Mouse (Mus musculus) testis, adult 2 months (tissue): ENCODE results near the gene Aff3. TPM values are rescaled to one million over a fixed set of nuclear protein-coding genes. Genes with fewer than 3 reads are reported as not detected.

Experiments
- H3K27ac ChIP-seq: fragments of 200-500 bp; 2 replicates; pipeline ENCODE4 v1.5.1; 2012; ENCODE audit warnings: low read depth, low read length; ENCODE audit not compliant: control insufficient read depth, insufficient read depth
- H3K27me3 ChIP-seq: fragments of 200-500 bp; 2 replicates; pipeline ENCODE4 v1.6.1; 2012; ENCODE audit warnings: mild to moderate bottlenecking, low read length, moderate library complexity; ENCODE audit not compliant: control insufficient read depth, insufficient read depth
- H3K36me3 ChIP-seq: fragments of 200-500 bp; 2 replicates; pipeline ENCODE4 v1.6.1; 2012; ENCODE audit warnings: mild to moderate bottlenecking, low read length; ENCODE audit not compliant: control insufficient read depth, insufficient read depth
- H3K4me1 ChIP-seq: fragments of 200-500 bp; 2 replicates; pipeline ENCODE4 v1.6.1; 2012; ENCODE audit warnings: low read length; ENCODE audit not compliant: control insufficient read depth, insufficient read depth
- H3K4me3 ChIP-seq: fragments of 200-500 bp; 2 replicates; pipeline ENCODE4 v1.5.1; 2012; ENCODE audit warnings: low read depth, mild to moderate bottlenecking, low read length, moderate library complexity, mixed read lengths; ENCODE audit not compliant: control insufficient read depth
- CTCF ChIP-seq: fragments of 200-500 bp; IDR thresholded peaks from 2 replicates; pipeline ENCODE4 v1.5.1; 2012; ENCODE audit warnings: low read depth, mild to moderate bottlenecking, inconsistent platforms, low read length, moderate library complexity; ENCODE audit not compliant: control insufficient read depth, insufficient read depth, insufficient replicate concordance
- POLR2A ChIP-seq: fragments of 200-500 bp; IDR thresholded peaks from 2 replicates; pipeline ENCODE4 v1.6.1; 2012; ENCODE audit warnings: low read depth, mild to moderate bottlenecking, inconsistent platforms, low read length, moderate library complexity; ENCODE audit not compliant: control insufficient read depth
- polyA plus RNA-seq: library from polyadenylated mRNA; depleted of rRNA; stranded (reverse); fragments of >200 nt; gene quantifications from 2 replicates; pipeline ENCODE4 v1.2.3, GENCODE M21; 2012

The Aff3 gene
- polyA plus RNA-seq, 1 experiment: 8.1 TPM

GRCm38 (mm10) chr1:38384457-38385121 is 280.2 kb downstream of the Aff3 start:
- H3K4me3 ChIP-seq: no peak overlapping the region
- no peaks in the 10 kb centered on the region for H3K36me3 ChIP-seq
- H3K27me3 ChIP-seq: no peaks in the 10 kb centered on the region
- no peak overlapping the region for H3K27ac ChIP-seq
- H3K4me1 ChIP-seq: no peaks in the 10 kb centered on the region
- TF ChIP-seq CTCF (no peak), POLR2A (no peak)

DNA sequence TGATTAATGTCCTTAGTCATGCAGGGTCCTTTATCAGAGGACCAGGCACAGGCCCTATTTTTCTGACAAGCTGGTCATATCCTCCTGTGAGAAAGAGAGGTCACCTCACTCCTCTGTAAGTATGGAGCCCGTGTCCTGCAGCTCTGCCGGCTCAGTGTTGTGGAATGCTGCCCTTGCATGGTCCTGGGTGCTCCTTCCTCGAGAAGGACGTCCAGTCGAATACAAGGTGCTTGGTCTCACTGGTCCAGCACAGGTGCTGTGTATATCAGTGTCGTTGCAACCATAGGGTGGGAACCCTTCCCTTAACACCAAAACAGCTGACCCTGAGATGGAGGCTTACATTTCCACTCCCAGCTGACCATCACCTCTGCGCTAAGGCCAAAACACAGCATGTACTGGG is 280.7 kb downstream of the Aff3 start:
- Histone ChIP-seq H3K27ac (no peak overlapping the region), H3K36me3 (no peaks in the 10 kb centered on the region), H3K4me1 (no peaks in the 10 kb centered on the region), H3K27me3 (no peaks in the 10 kb centered on the region), H3K4me3 (no peak overlapping the region)
- TF ChIP-seq CTCF: no peak
- no peak for TF ChIP-seq POLR2A

DNA sequence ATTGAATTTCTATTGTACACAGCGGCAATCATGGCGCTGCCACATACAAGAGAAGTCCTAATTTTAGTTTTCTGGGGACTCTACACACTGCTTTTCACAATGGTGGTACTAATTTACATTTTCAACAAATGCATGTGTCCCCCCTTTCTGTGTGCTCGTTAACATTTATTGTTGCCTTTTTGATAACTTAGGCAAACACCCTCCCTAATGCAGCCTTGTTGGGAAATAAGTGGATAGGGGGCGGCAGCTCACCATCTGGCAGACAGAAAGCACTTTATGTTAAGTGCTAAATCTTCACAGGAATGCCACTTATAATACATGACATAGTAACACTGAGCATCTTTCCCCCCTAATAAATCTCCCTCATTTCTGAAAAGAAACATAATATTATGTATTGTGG is 282.1 kb downstream of the Aff3 start:
- no peak for TF ChIP-seq CTCF
- TF ChIP-seq POLR2A: no peak
- H3K27me3 ChIP-seq: no peaks in the 10 kb centered on the region
- no peak overlapping the region for H3K4me3 ChIP-seq

DNA sequence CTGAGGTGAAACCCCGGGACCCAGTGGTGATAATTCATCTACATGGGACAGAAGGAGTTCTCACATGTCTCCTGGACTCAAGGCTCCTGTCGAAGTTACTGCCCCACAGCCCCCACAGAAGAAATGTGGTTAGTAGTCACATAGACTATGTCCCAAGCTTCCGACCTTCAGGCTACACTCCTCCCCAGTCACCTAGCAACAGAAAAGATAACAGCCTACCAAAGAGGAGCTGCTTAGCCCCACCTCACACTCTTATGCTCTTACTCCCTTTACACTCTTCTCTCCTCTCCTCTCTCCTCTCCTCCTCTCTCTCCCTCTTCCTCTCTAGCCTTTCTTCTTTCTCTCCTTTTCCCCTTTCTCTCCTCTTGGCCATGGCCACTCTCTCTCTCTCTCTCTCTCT is 286.8 kb downstream of the Aff3 start:
- peak overlapping the region; percentile 54 for H3K4me3 ChIP-seq
- no peaks in the 10 kb centered on the region for H3K4me1 ChIP-seq
- TF ChIP-seq CTCF: no peak
- TF ChIP-seq POLR2A: no peak
- H3K36me3 ChIP-seq: no peaks in the 10 kb centered on the region
- H3K27ac ChIP-seq: no peak overlapping the region
- no peaks in the 10 kb centered on the region for H3K27me3 ChIP-seq

More for the DNA sequence above, 282.1 kb downstream of the Aff3 start:
- H3K4me1 ChIP-seq: no peaks in the 10 kb centered on the region
- H3K36me3 ChIP-seq: no peaks in the 10 kb centered on the region
- H3K27ac ChIP-seq: no peak overlapping the region

DNA sequence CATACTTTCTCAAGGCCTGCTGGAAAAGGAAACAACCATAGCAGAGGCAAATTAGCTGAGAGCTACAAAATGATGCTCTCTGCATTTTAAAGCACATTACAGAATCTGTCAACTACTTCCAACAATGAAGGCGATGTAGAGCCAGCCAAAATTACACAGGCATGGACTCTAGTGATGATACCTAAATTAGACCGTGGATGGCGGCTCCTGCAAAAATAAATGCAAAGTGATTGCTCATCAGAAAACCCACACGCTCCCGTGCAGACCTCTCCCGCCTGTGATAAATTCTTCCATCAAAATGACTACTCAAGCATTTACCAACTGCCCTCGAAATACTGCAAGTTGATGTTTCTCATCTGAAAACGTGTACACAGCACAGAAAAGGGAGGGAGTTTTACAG is 295.6 kb downstream of the Aff3 start:
- H3K36me3 ChIP-seq: no peaks in the 10 kb centered on the region
- no peaks in the 10 kb centered on the region for H3K27me3 ChIP-seq
- no peak overlapping the region for H3K27ac ChIP-seq
- no peak overlapping the region for H3K4me3 ChIP-seq
- no peaks in the 10 kb centered on the region for H3K4me1 ChIP-seq
- TF ChIP-seq CTCF: no peak
- TF ChIP-seq POLR2A: no peak

GRCm38 (mm10) chr1:38368081-38368689 is 296.6 kb downstream of the Aff3 start:
- no peak overlapping the region for H3K27ac ChIP-seq
- TF ChIP-seq POLR2A: no peak
- H3K4me1 ChIP-seq: no peaks in the 10 kb centered on the region
- no peaks in the 10 kb centered on the region for H3K27me3 ChIP-seq
- no peaks in the 10 kb centered on the region for H3K36me3 ChIP-seq
- H3K4me3 ChIP-seq: no peak overlapping the region

DNA sequence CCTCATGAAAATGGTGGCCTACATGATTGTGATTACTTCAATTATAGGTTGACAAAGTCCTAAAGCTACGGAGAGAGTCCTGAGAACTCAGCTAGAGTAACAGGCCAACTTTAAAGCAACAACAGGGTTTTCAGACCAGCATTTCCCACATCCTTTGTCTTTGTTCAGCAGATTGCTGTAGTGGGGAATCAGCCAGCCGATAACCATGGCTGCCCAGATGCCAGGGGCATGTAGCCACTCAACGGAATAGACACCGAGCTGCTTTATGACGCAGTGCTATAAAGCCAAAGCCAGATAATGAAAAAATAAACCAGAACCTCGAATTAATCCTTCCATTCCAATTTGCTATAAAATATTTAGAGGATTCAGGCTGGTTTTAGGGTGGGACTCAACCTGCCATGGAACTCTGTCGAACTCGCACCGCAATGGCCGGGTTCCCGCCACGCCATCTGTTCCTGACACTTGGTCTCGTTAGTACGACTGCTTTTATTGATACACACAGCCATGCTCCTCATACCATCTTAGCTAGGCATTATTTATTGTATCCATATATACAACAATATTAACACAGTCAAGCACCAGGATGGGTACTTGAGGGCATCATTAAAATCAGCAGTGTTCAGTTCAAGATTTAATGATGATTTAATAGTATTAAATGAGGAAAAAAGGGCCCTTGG is 297.2 kb downstream of the Aff3 start:
- no peak overlapping the region for H3K4me3 ChIP-seq
- H3K36me3 ChIP-seq: no peaks in the 10 kb centered on the region
- H3K27ac ChIP-seq: no peak overlapping the region
- H3K4me1 ChIP-seq: no peaks in the 10 kb centered on the region
- H3K27me3 ChIP-seq: no peaks in the 10 kb centered on the region
- no peak for TF ChIP-seq CTCF
- TF ChIP-seq POLR2A: no peak
